Mouse (Mus musculus) adrenal gland, postnatal 36 days (tissue): ENCODE data around the gene Fcrlb. TPM values are rescaled to one million over a fixed set of nuclear protein-coding genes. Genes with fewer than 3 reads are reported as not detected.

Experiments used
- DNase-seq, 2 experiments: peaks; one replicate each; pipeline ENCODE4 v3.0.0; 2021; ENCODE audit warnings: mixed read lengths in 1 of 2
- total RNA-seq, 2 experiments: library from RNA; stranded (reverse); gene quantifications; 2 replicates each; pipeline ENCODE4 v1.2.3; 2021

Gene Fcrlb
- total RNA-seq, 2 experiments from 2014 or later, result not detected

DNA sequence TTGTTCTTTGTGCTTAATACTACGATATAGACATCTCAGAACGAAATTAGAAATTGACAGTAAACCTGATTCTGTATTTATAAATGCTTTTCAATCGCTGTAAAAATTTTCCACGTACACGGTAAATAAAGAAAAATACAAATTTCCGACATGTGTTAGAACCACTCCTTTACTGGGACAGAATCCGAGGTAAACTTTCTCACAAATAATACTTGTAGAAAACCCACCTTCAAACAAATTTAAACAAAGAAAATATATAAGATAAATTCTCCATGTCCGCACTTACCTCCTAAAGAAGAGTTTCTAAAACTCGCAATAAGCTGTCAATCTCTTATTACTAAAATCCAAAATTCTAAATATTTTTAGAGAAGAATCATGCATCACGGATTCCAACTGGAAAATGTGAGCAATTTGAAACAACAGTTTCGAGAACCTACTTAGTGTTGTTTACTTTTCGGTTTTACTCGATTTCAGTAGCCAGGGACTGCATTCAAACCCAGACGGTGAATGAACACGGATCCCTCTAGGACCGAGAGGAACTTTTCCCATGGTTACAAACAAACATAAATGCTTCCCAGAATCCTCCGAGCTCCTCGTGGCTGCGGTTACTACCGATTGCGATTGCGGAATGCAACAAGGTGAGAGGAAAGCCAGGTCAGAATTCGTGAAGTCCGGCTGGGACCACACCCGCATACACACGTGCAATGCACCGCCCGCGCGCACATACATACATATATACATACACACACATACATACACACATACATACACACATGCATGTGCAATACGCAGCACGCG, 44.4 kb downstream of the Fcrlb start:
- peak; percentile 63 to 75 for DNase-seq

DNA sequence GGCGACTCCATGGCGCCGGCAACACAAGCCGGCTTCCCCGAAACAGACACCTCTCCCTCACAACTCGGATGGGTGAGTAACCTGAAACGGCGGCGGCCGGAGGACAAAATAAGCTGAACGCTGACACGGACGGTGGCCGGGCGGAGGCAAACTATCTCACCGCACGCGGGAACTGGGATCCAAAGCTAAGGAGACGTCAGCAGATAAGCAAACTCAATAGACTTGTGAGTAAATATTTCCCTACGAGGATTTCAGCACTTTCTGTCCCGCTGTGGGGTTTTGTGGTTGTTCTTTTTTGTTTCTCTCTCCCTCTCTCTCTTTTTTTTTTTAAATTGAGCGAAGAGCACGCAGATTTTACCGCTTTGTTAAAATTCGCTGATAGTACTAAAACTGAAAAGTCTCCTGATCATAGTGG, 45.0 kb downstream of the Fcrlb start, which contains the start of gene Atf6:
TSS of gene Atf6 (minus strand) at position 81 of the 415 bp plus-strand sequence.
- DNase-seq, result peak; percentile 95 to 96

DNA sequence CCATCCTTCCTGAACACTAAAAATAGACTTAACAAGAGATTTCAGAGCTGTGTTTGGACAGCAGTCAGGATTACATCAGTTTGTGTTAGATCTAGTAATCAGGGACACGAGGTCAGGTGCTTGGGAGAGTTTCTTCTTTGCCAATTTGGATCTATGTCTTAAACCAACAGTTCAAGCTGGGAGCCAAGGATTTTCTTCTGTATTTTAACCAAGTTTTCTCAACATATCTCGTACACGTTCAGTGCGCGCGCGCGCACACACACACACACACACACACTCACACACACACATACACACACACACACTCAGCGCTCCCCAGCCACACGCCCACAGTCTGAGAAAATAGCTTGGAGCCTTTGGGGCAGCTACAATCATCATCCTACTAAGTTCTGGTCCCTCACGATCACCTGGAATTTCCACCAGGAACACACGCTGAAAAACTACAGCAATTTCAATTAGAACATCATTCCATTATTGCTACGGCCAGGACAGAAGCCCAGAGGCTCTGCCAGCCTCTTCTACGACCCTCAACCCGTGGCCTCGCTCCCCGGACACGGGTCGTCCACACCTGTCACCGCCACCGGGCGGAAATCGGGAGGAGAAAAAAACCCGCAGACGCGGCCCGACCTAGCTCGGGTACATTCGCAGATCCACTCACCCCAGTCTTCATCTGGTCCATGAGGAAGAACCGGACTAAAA, 45.6 kb downstream of the Fcrlb start:
- peak in 1 of 2 experiments; percentile 22 for DNase-seq

DNA sequence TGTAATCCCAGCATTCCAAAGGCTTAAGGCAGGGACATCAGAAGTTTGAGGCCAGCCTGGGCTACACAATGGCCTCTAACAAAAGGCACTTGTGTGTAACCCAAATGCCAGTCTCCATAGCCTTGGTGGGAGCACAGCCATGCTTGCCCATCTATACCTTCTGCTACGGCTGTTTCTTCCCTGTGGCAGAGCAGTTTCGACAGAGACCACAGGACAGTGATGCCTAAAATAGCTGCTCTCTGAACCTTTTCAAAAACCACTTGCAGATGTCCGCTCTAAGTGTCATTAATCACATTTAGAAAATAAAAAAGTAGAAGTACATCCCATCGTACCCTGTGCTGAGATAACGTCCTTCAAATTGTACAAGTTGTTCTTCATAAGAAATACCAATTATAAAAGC, 47.3 kb downstream of the Fcrlb start:
- DNase-seq, result no peak

DNA sequence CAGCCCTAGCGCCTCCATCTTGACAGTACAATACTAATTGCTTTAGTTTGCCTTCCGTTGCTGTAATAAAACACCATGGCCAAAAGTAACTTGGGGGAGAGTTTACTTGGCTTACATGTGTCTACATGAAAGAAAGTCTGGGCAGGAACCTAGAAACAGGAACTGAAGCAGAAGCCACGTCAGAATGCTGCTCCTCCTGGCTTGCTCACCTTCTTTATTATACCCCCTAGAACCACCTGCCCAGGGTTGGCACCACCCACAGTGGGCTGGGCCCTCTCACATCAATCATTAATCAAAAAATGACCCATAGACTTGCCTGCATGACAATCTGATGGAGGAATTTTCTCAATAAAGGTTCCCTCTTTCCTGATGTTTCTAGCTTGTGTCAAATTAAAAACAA, 48.0 kb downstream of the Fcrlb start:
- DNase-seq, result no peak

DNA sequence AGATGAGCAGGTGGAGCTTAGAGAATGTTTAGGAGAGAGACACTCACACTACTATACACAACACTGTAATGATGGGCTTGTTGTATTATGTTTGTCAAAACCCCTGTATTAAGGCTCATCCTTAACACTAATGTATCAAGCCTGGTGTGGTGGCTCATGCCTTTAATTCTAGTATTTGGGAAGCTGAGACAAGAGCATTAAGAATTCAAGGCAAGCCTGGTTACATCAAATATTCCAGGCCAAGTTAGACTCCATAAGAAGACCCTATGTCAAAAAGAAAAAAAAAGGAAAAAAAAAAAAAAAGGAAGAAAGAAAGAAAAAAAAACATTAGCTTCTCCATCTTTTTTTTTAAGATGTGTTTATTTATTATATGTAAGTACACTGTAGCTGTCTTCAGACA, 48.5 kb downstream of the Fcrlb start:
- DNase-seq, result no peak

DNA sequence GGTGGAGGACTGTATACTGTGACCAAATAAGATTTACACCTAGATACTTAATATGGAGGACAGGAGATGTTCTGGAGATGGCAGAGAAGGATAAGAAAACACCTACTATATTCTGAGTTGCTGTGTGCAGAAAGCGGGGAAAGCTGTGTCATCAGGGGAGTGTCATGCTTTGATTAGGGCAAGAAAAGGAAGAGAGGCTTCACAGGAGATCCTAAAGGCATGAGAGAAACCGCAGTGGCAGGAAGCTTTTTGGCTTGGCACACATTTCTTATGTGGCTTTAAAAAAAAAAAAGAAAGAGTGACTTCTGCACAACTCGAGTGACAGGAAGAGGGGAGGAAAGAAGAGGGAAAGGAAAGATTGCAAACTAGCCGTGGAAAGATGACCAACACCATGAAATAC, 49.7 kb downstream of the Fcrlb start:
- no peak for DNase-seq

DNA sequence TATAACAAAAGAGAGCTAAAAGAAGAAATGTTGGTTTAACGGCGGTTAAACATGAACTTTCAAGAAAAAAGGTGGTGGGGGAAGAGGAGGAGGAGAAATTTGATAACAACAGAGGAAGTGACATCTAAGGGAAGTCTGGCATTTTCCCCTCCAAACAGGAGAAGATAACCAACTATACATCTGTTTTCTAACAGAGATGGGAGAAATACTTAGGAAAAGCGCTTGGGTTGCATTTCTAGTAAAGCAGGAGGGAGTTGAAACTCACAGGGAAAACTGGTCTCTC, 50.4 kb downstream of the Fcrlb start:
- DNase-seq, result no peak

DNA sequence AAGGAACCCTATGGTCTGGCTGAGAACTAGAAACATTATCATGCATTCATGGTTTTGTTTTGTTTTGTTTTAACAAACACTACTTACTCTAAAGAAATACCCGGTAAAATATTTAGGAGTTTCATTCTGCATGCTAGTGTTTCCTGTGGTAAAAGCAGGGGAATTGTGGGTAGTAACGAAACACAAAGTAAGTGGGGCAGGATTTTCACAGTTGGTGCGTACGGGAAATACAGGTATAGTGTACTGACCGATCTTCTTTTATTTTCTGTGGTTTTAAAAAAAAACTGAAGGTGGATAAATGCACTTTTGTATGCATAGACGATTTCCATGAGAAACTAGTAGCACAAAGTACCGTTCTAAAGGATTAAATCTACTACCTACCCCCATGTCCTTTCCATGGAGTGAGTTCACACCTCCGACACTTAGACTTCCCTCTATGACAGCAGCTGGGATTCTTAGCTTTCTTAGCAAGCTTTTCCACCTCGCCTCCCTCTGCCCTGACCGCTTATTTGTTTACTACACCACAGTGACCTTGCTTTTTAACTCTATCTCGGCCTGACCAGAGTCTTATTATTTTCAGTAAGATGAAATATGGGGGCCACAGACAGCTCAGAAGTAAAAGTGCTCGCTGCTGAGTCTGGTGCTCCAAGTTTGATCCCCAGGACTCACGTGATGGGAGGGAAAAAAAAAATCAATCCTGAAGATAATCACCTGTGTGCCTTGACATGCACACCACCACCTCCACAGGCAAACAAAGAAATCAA, 50.9 kb downstream of the Fcrlb start:
- DNase-seq, result no peak

DNA sequence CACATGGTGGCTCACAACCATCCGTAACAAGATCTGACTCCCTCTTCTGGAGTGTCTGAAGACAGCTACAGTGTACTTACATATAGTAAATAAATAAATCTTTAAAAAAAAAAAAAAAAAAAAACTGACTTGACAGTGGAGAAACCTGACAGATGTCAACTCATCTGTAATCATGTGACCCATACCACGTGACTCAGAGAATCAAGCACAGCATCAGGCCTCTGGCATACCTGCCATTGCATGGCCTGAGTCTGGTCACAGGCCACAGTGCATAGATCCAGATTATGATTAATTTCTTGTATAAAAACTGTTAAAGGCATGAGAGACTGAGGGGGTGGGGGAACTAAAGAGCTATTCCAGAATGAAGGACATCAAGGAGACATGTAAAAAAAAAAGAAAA, 53.9 kb downstream of the Fcrlb start:
- DNase-seq, result no peak

DNA sequence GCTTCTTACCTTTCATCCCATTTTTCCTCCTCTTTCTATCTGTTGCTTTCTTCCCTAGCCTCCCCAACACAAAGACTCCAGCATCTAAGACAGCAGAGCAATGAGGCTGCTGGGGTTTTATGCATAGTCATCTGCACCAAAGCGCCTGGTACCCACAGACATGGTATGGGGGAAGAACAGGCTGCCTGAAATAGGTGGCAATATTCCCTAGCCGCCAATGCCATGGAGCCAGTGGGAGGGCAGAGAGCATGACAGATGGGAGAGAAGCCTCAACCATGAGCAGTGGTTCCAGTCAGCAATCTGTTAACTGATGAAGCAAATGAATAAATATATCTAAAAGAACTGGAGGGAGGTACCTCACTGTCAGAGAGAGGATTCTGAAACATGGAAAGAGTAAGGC, 55.4 kb downstream of the Fcrlb start:
- no peak for DNase-seq

Other genes starting within 250 kb of the Fcrlb start
- 10 to 100 TPM; 34.5 to 40.6 TPM for gene Atf6, start 45.2 kb downstream of the Fcrlb start, total RNA-seq
- under 1 TPM; 0.53 to 0.95 TPM for gene Gm26620, start 27.9 kb downstream of the Fcrlb start, total RNA-seq
- gene Dusp12, start 27.4 kb downstream of the Fcrlb start, total RNA-seq, result 10 to 100 TPM; 18.9 to 19.8 TPM
- gene Fcrla, start 14.6 kb upstream of the Fcrlb start, total RNA-seq, result under 1 TPM in 1 of 2 experiments, not detected in 1; 0.36 TPM
- gene Fcgr2b, start 63.6 kb upstream of the Fcrlb start, total RNA-seq, result 1 to 10 TPM; 3.3 to 8.5 TPM
- gene Fcgr4, start 106.0 kb upstream of the Fcrlb start, total RNA-seq, result 1 to 10 TPM; 2.6 to 7.6 TPM
- gene Fcgr3, start 152.0 kb upstream of the Fcrlb start, total RNA-seq, result 10 to 100 TPM; 10.9 to 19.5 TPM
- 1 to 10 TPM; 1.9 to 2.6 TPM for gene Cfap126, start 201.0 kb upstream of the Fcrlb start, total RNA-seq
- 100 to 1,000 TPM; 438 to 454 TPM for gene Sdhc, start 237.7 kb upstream of the Fcrlb start, total RNA-seq
- gene Mpz, start 237.8 kb upstream of the Fcrlb start, total RNA-seq, result 1 to 10 TPM; 1.5 to 1.6 TPM